Mouse (Mus musculus) cortical plate, adult 2 months (tissue): Measurements from ENCODE around the gene Olfr1130.

Experiments
- CTCF ChIP-seq: fragments of 200-500 bp; IDR thresholded peaks from 2 replicates; pipeline ENCODE4 v1.5.1; 2011; ENCODE audit warnings: mild to moderate bottlenecking, control low read depth, low read length; ENCODE audit not compliant: insufficient read depth; ENCODE audit errors: extremely low read depth
- POLR2A ChIP-seq: fragments of 200-500 bp; IDR thresholded peaks from 2 replicates; pipeline ENCODE4 v1.6.1; 2011; ENCODE audit warnings: mild to moderate bottlenecking, low read length, control low read depth; ENCODE audit not compliant: insufficient read depth; ENCODE audit errors: extremely low read depth

- TF ChIP-seq CTCF = no peak
- no peak for TF ChIP-seq POLR2A
Measured at GRCm38 (mm10) chr2:87647274-87647673, 41.3 kb downstream of the Olfr1130 start, which contains the start of gene Olfr1133.
